Mouse (Mus musculus) kidney, embryonic 15.5 days (tissue): Measurements from ENCODE around the gene Fanca. TPM values are rescaled to one million over a fixed set of nuclear protein-coding genes. Genes with fewer than 3 reads are reported as not detected.
A peak's percentile ranks its signal among the peaks of the same experiment; 100 is the strongest.

Experiments
- ATAC-seq: fragments of 200-750 bp; cut with Nextera tagmentation; replicated peaks from 2 replicates; pipeline ENCODE4 v1.8.0; 2017; ENCODE audit warnings: moderate TSS enrichment; ENCODE audit not compliant: low FRiP score
- H3K27ac ChIP-seq: fragments of 300-500 bp; sonication (generic); 2 replicates; pipeline ENCODE4 v1.5.1; 2015; ENCODE audit warnings: mild to moderate bottlenecking, inconsistent platforms
- H3K27me3 ChIP-seq: fragments of 300-500 bp; sonication (generic); 2 replicates; pipeline ENCODE4 v1.6.1; 2015; ENCODE audit warnings: inconsistent platforms
- H3K36me3 ChIP-seq: fragments of 300-500 bp; sonication (generic); 2 replicates; pipeline ENCODE4 v1.6.1; 2015; ENCODE audit warnings: inconsistent platforms
- H3K4me1 ChIP-seq: fragments of 300-500 bp; sonication (generic); 2 replicates; pipeline ENCODE4 v1.6.1; 2015; ENCODE audit warnings: inconsistent platforms
- H3K4me2 ChIP-seq: fragments of 300-500 bp; sonication (generic); 2 replicates; pipeline ENCODE4 v1.6.1; 2015; ENCODE audit warnings: moderate library complexity, mild to moderate bottlenecking, inconsistent platforms
- H3K4me3 ChIP-seq: fragments of 300-500 bp; sonication (generic); replicated peaks from 2 replicates; pipeline ENCODE4 v1.5.1; 2015; ENCODE audit warnings: mild to moderate bottlenecking, inconsistent platforms
- H3K9ac ChIP-seq: fragments of 300-500 bp; sonication (generic); 2 replicates; pipeline ENCODE4 v1.6.1; 2015; ENCODE audit warnings: mild to moderate bottlenecking, inconsistent platforms
- H3K9me3 ChIP-seq: fragments of 300-500 bp; sonication (generic); replicated peaks from 2 replicates; pipeline ENCODE4 v1.6.1; 2016; ENCODE audit warnings: inconsistent platforms
- WGBS: fragments of 180-500 bp; shearing (Covaris S2); methylation state at CpG from one replicate; pipeline ENCODE4 v1.1.7; 2015; ENCODE audit warnings: mixed read lengths; 5-methylcytosine and 5-hydroxymethylcytosine counted together
- polyA plus RNA-seq: library from polyadenylated mRNA; unstranded; fragments of >200 nt; fragmentation: Nextera tagmentation; extraction: Ambion mirVana; gene quantifications from 2 replicates; pipeline ENCODE4 v1.2.1, GENCODE M21; 2015

Fanca gene
- polyA plus RNA-seq, 1 experiment from 2014 or later = 45.2 TPM

DNA sequence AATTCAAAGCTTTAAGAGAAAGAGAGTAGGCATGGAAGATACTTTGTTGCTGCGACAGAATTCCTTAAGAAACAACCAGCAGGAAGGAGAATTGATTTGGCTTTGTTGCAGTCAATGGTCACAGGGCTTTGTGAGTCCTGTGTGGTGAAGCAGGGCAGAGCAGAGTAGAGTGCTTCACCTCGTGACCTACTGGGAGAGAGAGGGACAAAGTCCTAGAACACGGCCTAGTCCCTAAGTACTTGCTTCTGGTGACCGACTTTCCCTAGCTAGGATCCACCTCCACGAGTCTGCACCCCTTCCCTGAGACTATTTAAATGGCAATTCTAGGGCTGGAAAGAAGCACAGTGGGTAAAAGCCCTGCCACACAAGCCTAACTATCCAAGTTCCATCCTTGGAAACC lies 11.6 kb upstream of the Fanca start:
- H3K4me1 ChIP-seq = peaks cover 42% of the 10 kb centered on the region
- peaks cover 19% of the 10 kb centered on the region for H3K27me3 ChIP-seq
- no peaks in the 10 kb centered on the region for H3K36me3 ChIP-seq
- ATAC-seq = no peak
- 0 out of 2 replicates have a peak, but pooled peaks cover 3% of the 10 kb centered on the region for H3K9me3 ChIP-seq
- H3K4me2 ChIP-seq = no peak overlapping the region
- H3K4me3 ChIP-seq = no peak overlapping the region
- no peak overlapping the region for H3K27ac ChIP-seq
- WGBS = 72% methylated on average over 5 of the region's 5 CpGs
- H3K9ac ChIP-seq = no peak overlapping the region

- Histone ChIP-seq H3K4me1 (peaks cover 41% of the 10 kb centered on the region), H3K4me2 (no peak overlapping the region), H3K4me3 (no peak overlapping the region), H3K36me3 (no peaks in the 10 kb centered on the region), H3K9ac (no peak overlapping the region), H3K9me3 (0 out of 2 replicates have a peak, but pooled peaks cover 3% of the 10 kb centered on the region), H3K27me3 (peaks cover 13% of the 10 kb centered on the region), H3K27ac (no peak overlapping the region)
- 76% methylated on average over 4 of the region's 4 CpGs for WGBS
- no peak for ATAC-seq
Observed at GRCm38 (mm10) chr8:123329350-123329749, 11.0 kb upstream of the Fanca start.

- Histone ChIP-seq H3K4me1 (peaks cover 33% of the 10 kb centered on the region), H3K9ac (no peak overlapping the region), H3K4me3 (no peak overlapping the region), H3K4me2 (no peak overlapping the region), H3K36me3 (no peaks in the 10 kb centered on the region), H3K27me3 (peaks cover 5% of the 10 kb centered on the region; the same call in 1 of the 2 replicates), H3K27ac (no peak overlapping the region), H3K9me3 (0 out of 2 replicates have a peak, but pooled peaks cover 3% of the 10 kb centered on the region)
- 93% methylated on average over 2 of the region's 2 CpGs for WGBS
- ATAC-seq = no peak
Observed at GRCm38 (mm10) chr8:123328552-123328951, 10.2 kb upstream of the Fanca start.

GRCm38 (mm10) chr8:123319522-123320164 lies 1.3 kb upstream of the Fanca start:
- no peak for ATAC-seq
- Histone ChIP-seq H3K9me3 (no peaks in the 10 kb centered on the region), H3K4me2 (no peak overlapping the region), H3K9ac (no peak overlapping the region), H3K27ac (no peak overlapping the region), H3K4me3 (no peak overlapping the region), H3K27me3 (no peaks in the 10 kb centered on the region), H3K4me1 (peaks cover 19% of the 10 kb centered on the region), H3K36me3 (no peaks in the 10 kb centered on the region)
- WGBS = 34% methylated on average over 7 of the region's 7 CpGs

DNA sequence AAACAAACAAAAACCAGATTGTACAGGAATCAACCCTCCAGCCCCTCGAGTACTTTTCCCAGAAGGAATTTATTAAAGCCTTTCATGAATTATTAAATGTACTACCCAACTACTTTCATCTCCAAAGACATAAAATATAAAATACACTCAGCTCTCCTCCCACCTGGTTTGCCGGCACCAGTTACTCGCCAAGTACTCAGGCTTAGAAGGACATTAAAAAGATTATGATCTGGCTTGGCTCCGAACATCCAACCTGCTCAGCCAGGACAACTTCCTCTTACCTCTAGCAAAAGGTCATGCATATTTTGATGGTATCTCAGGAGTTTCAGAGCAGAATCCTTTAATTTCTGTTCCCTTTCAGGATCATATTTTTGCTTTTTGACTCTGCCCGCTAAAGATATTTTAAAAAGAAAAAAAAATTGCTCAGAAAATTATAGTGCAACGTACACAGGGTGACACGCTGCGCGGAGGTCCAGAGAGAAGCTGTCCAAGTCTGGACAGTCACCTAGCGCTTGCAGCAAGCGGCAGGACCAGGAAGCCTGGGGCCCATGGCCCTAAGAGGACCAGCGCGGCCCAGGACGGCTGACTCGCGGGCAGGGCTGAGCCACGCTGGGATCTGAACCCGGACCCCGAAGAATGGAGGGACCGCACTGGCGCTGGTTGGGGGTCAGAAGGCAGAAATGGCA lies 452 bp downstream of the Fanca start:
- peak overlapping the region; percentile 75 for H3K27ac ChIP-seq
- 3% methylated on average over 21 of the region's 21 CpGs for WGBS

GRCm38 (mm10) chr8:123308738-123309137 lies 9.6 kb downstream of the Fanca start:
- H3K9ac ChIP-seq = no peak overlapping the region
- H3K27me3 ChIP-seq = no peaks in the 10 kb centered on the region
- WGBS = 79% methylated on average over 4 of the region's 4 CpGs
- no peaks in the 10 kb centered on the region for H3K4me1 ChIP-seq
- no peak for ATAC-seq
- H3K4me2 ChIP-seq = no peak overlapping the region
- no peaks in the 10 kb centered on the region for H3K9me3 ChIP-seq
- H3K4me3 ChIP-seq = no peak overlapping the region
- H3K36me3 ChIP-seq = peaks cover 77% of the 10 kb centered on the region
- no peak overlapping the region for H3K27ac ChIP-seq

More for the DNA sequence above, 452 bp downstream of the Fanca start:
- Histone ChIP-seq H3K4me1 (peaks cover 19% of the 10 kb centered on the region), H3K4me3 (peak overlapping the region; percentile 61), H3K9me3 (no peaks in the 10 kb centered on the region), H3K9ac (peak overlapping the region; percentile 63), H3K4me2 (peak overlapping the region; percentile 69), H3K27me3 (no peaks in the 10 kb centered on the region), H3K36me3 (no peaks in the 10 kb centered on the region; the same call in 1 of the 2 replicates)
- peak; percentile 90 for ATAC-seq

- Histone ChIP-seq H3K4me2 (no peak overlapping the region), H3K9ac (no peak overlapping the region), H3K27me3 (no peaks in the 10 kb centered on the region), H3K4me1 (no peaks in the 10 kb centered on the region), H3K4me3 (no peak overlapping the region), H3K36me3 (peaks cover 83% of the 10 kb centered on the region), H3K9me3 (no peaks in the 10 kb centered on the region), H3K27ac (no peak overlapping the region)
- no peak for ATAC-seq
- 93% methylated on average over 11 of the region's 11 CpGs for WGBS
Observed at GRCm38 (mm10) chr8:123298301-123298700, 20.1 kb downstream of the Fanca start.

- Histone ChIP-seq H3K9me3 (no peaks in the 10 kb centered on the region), H3K27me3 (no peaks in the 10 kb centered on the region), H3K27ac (no peak overlapping the region), H3K4me2 (no peak overlapping the region), H3K9ac (no peak overlapping the region), H3K4me1 (no peaks in the 10 kb centered on the region), H3K4me3 (no peak overlapping the region), H3K36me3 (peaks cover 91% of the 10 kb centered on the region)
- 77% methylated on average over 2 of the region's 2 CpGs for WGBS
- ATAC-seq = no peak
Observed at GRCm38 (mm10) chr8:123292785-123293184, 25.6 kb downstream of the Fanca start.

DNA sequence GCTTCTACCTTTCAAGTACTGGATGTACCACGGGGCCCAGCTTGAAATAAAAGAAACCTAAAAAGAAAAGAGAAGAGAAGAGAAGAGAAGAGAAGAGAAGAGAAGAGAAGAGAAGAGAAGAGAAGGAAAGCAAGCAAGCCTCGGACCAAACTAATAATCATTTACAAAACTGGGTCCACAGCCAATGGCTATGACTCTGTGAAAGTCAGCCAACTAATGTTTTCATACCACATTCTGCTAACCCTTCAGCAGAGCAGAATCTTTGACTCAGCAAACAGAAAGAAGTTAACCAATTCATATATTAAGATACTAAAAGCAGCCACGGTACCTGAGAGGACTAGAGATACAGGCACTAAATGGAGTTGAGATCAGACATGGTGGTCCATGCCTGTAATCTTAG lies 26.1 kb downstream of the Fanca start:
- H3K9me3 ChIP-seq = no peaks in the 10 kb centered on the region
- H3K4me1 ChIP-seq = no peaks in the 10 kb centered on the region
- H3K9ac ChIP-seq = no peak overlapping the region
- H3K4me3 ChIP-seq = no peak overlapping the region
- no peak for ATAC-seq
- peaks cover 92% of the 10 kb centered on the region for H3K36me3 ChIP-seq
- H3K4me2 ChIP-seq = no peak overlapping the region
- 93% methylated on average over 3 of the region's 3 CpGs for WGBS
- H3K27me3 ChIP-seq = no peaks in the 10 kb centered on the region
- no peak overlapping the region for H3K27ac ChIP-seq

DNA sequence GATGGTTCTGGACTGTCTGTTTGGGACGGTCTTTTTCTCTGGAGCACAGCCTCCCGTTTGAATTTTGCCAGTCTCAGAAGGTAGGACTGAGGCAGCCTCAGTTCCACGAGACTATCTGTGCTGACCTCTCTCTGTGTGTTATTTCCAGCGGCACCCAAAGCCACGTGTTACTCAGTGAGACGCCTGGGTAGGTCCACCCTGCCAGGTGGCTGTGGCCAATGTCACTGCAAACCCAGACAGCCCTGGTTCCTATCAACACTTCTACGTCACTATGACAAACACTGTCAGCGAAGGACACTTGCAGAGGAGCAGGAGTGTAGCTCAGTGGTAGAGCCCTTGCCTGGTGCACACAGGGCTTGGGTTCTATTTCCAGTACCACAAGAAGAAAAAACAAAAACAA lies 26.7 kb downstream of the Fanca start:
- no peak overlapping the region for H3K4me2 ChIP-seq
- no peaks in the 10 kb centered on the region for H3K4me1 ChIP-seq
- WGBS = 93% methylated on average over 8 of the region's 8 CpGs
- no peak overlapping the region for H3K9ac ChIP-seq
- no peak overlapping the region for H3K27ac ChIP-seq
- no peak for ATAC-seq
- no peaks in the 10 kb centered on the region for H3K27me3 ChIP-seq
- no peak overlapping the region for H3K4me3 ChIP-seq
- no peaks in the 10 kb centered on the region for H3K9me3 ChIP-seq
- peaks cover 93% of the 10 kb centered on the region for H3K36me3 ChIP-seq

GRCm38 (mm10) chr8:123290679-123291078 lies 27.7 kb downstream of the Fanca start:
- WGBS = 94% methylated on average over 8 of the region's 8 CpGs
- H3K9me3 ChIP-seq = no peaks in the 10 kb centered on the region
- H3K4me3 ChIP-seq = no peak overlapping the region
- no peaks in the 10 kb centered on the region for H3K4me1 ChIP-seq
- no peak overlapping the region for H3K4me2 ChIP-seq
- ATAC-seq = no peak
- H3K27ac ChIP-seq = no peak overlapping the region
- peaks cover 91% of the 10 kb centered on the region for H3K36me3 ChIP-seq
- H3K9ac ChIP-seq = no peak overlapping the region
- H3K27me3 ChIP-seq = no peaks in the 10 kb centered on the region

DNA sequence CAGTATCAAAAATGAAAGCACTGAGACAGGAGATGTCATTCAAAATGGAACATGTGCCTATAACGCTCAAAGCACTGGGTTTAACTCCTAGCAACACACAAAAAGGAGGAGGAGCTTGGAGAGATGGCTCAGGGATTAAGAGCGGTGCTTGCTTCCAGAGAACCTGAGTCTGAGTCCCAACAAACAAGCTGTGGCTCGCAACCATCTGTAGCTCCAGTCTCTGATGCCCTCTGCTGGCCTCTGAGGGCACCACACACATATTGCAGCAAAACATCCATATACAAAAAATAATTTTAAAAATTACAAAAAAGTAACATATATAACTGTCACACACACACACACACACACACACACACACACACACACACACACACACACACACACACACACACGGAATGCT lies 28.2 kb downstream of the Fanca start:
- H3K36me3 ChIP-seq = peaks cover 88% of the 10 kb centered on the region
- no peak for ATAC-seq
- H3K27me3 ChIP-seq = no peaks in the 10 kb centered on the region
- no peaks in the 10 kb centered on the region for H3K9me3 ChIP-seq
- H3K4me1 ChIP-seq = no peaks in the 10 kb centered on the region
- H3K4me3 ChIP-seq = no peak overlapping the region
- no peak overlapping the region for H3K27ac ChIP-seq
- 88% methylated on average over 4 of the region's 4 CpGs for WGBS
- no peak overlapping the region for H3K9ac ChIP-seq
- no peak overlapping the region for H3K4me2 ChIP-seq
